Mouse (Mus musculus) lung, postnatal 0 days (tissue): ENCODE measurements around the gene Hydin. TPM values are rescaled to one million over a fixed set of nuclear protein-coding genes. Genes with fewer than 3 reads are reported as not detected.

Source experiments
- ATAC-seq: fragments of 200-750 bp; cut with Nextera tagmentation; 2 replicates; pipeline ENCODE4 v1.8.0; 2017; ENCODE audit warnings: moderate library complexity
- DNase-seq: peaks from one replicate; pipeline ENCODE4 v3.0.0-alpha.2; 2016; ENCODE audit warnings: low spot score
- H3K27ac ChIP-seq: fragments of 300-500 bp; sonication (generic); 2 replicates; pipeline ENCODE4 v1.5.1; 2014; ENCODE audit warnings: antibody characterized with exemption, mild to moderate bottlenecking, low read length, mixed read lengths
- H3K27me3 ChIP-seq: fragments of 300-500 bp; sonication (generic); replicated peaks from 2 replicates; pipeline ENCODE4 v1.6.1; 2014; ENCODE audit warnings: low read length, mixed read lengths; ENCODE audit not compliant: insufficient read depth
- H3K36me3 ChIP-seq: fragments of 300-500 bp; sonication (generic); 2 replicates; pipeline ENCODE4 v1.6.1; 2014; ENCODE audit warnings: low read length, mixed read lengths; ENCODE audit not compliant: insufficient read depth
- H3K4me1 ChIP-seq: fragments of 300-500 bp; sonication (generic); 2 replicates; pipeline ENCODE4 v1.6.1; 2014; ENCODE audit warnings: antibody characterized with exemption, low read depth, low read length, mixed read lengths; ENCODE audit not compliant: insufficient read depth
- H3K4me2 ChIP-seq: fragments of 300-500 bp; sonication (generic); replicated peaks from 2 replicates; pipeline ENCODE4 v1.6.1; 2014; ENCODE audit warnings: low read depth, mild to moderate bottlenecking, low read length, moderate library complexity, mixed read lengths
- H3K4me3 ChIP-seq: fragments of 300-500 bp; sonication (generic); 2 replicates; pipeline ENCODE4 v1.5.1; 2014; ENCODE audit warnings: low read depth, low read length
- H3K9ac ChIP-seq: fragments of 300-500 bp; sonication (generic); replicated peaks from 2 replicates; pipeline ENCODE4 v1.6.1; 2014; ENCODE audit warnings: low read depth, mild to moderate bottlenecking
- H3K9me3 ChIP-seq: fragments of 300-500 bp; sonication (generic); 2 replicates; pipeline ENCODE4 v1.6.1; 2016; ENCODE audit warnings: low read length, mixed read lengths
- CTCF ChIP-seq: IDR thresholded peaks from 2 replicates; pipeline ENCODE4 v1.5.1; 2016; ENCODE audit warnings: antibody characterized with exemption, mild to moderate bottlenecking
- EP300 ChIP-seq: IDR thresholded peaks from 2 replicates; pipeline ENCODE4 v1.6.1; 2016; ENCODE audit warnings: antibody characterized with exemption, mild to moderate bottlenecking, control low read depth
- WGBS: fragments of 180-500 bp; shearing (Covaris S2); extraction: QIAGEN DNeasy Blood & Tissue Kit; methylation state at CpG from one replicate; pipeline ENCODE4 v1.1.7; 2014; 5-methylcytosine and 5-hydroxymethylcytosine counted together
- polyA plus RNA-seq: library from polyadenylated mRNA; unstranded; fragments of >200 nt; fragmentation: Nextera tagmentation; extraction: Ambion mirVana; gene quantifications from 2 replicates; pipeline ENCODE4 v1.2.1, GENCODE M21; 2015

Hydin gene
- polyA plus RNA-seq, 1 experiment from 2014 or later = 0.97 TPM

DNA sequence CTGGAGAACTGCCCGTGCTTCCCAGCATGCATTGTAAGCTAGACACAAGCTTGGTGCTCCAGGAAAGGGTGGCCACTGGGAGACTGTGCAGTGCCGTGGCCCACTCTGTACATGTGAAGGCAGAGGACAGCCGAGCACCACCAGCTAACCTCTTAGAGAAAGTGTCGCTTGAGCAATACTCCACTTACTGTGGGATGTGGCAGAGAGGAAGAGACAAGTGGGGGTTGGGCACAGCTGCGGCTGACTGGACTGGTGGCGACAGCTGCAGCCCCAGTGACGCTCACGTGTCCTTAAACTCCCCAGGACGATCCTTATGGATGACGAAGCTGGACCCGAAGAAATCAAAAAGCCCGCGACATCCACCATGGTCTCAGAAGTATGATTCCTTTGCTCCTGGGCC is 219.2 kb downstream of the Hydin start:
- no peak for TF ChIP-seq EP300
- no peak for TF ChIP-seq CTCF
- no peak overlapping the region for H3K4me2 ChIP-seq
- H3K27me3 ChIP-seq = no peaks in the 10 kb centered on the region
- ATAC-seq (peak; percentile 38), DNase-seq (peak; percentile 23)
- 61% methylated on average over 13 of the region's 13 CpGs for WGBS
- no peaks in the 10 kb centered on the region for H3K4me1 ChIP-seq
- H3K9me3 ChIP-seq = no peaks in the 10 kb centered on the region
- no peak overlapping the region for H3K27ac ChIP-seq
- H3K9ac ChIP-seq = no peak overlapping the region
- no peak overlapping the region for H3K4me3 ChIP-seq
- H3K36me3 ChIP-seq = no peaks in the 10 kb centered on the region

DNA sequence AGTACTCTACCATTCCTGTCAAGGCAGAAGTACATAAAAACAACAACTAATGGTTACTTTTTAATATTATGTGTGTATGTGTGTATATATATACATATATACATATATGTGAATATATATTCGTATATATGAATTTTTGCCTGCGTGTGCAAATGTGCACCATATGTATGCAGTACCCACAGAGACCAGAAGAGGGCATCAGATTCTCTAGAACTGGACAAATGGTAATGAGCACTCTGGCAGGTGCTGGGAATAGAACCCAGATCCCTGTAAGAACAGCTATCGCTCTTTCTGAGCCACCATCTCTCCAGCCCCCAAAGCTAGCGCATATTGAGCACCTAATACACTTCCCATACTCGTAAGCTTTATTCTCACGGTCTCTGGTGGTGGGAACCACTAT is 220.9 kb downstream of the Hydin start:
- whole genome bisulfite sequencing = 91% methylated on average over 6 of the region's 6 CpGs
- no peaks in the 10 kb centered on the region for H3K36me3 ChIP-seq
- no peak overlapping the region for H3K4me3 ChIP-seq
- no peak for ATAC-seq
- H3K9me3 ChIP-seq = no peaks in the 10 kb centered on the region
- H3K4me2 ChIP-seq = no peak overlapping the region
- H3K4me1 ChIP-seq = no peaks in the 10 kb centered on the region
- H3K27ac ChIP-seq = no peak overlapping the region
- no peaks in the 10 kb centered on the region for H3K27me3 ChIP-seq
- TF ChIP-seq EP300 = no peak
- TF ChIP-seq CTCF = 0 out of 2 replicates have a peak, but pooled peaks have one; percentile 3
- no peak overlapping the region for H3K9ac ChIP-seq
- DNase-seq = no peak

DNA sequence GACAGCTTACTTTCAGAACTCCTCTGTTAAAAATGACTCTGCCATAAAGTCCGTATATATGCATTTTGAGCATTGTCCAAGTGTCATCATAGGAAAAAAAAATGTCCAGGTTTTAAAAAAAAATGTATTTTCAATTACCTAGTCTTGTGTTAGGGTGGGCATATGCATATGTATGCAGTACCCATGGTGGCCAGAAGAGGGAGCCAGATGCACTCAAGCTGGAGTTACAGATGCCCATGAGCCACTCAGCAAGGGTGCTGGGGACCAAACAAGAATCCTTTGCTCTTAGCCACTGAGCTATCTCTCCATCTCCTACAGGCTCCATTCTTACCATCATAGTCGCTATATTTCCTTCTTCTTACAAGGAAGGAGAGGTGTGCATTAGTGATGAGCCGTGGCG is 222.6 kb downstream of the Hydin start:
- no peak overlapping the region for H3K4me2 ChIP-seq
- TF ChIP-seq EP300 = no peak
- peak; percentile 63 for TF ChIP-seq CTCF
- no peaks in the 10 kb centered on the region for H3K36me3 ChIP-seq
- H3K4me3 ChIP-seq = no peak overlapping the region
- no peak for ATAC-seq
- no peaks in the 10 kb centered on the region for H3K27me3 ChIP-seq
- no peaks in the 10 kb centered on the region for H3K4me1 ChIP-seq
- WGBS = 71% methylated on average over 4 of the region's 4 CpGs
- H3K27ac ChIP-seq = no peak overlapping the region
- no peak for DNase-seq
- H3K9ac ChIP-seq = no peak overlapping the region
- H3K9me3 ChIP-seq = no peaks in the 10 kb centered on the region

GRCm38 (mm10) chr8:110491118-110491517 is 224.3 kb downstream of the Hydin start:
- H3K4me2 ChIP-seq = no peak overlapping the region
- DNase-seq (no peak), ATAC-seq (no peak)
- no peak for TF ChIP-seq CTCF
- 82% methylated on average over 5 of the region's 5 CpGs for WGBS
- no peak overlapping the region for H3K4me3 ChIP-seq
- H3K27ac ChIP-seq = no peak overlapping the region
- no peaks in the 10 kb centered on the region for H3K27me3 ChIP-seq
- no peaks in the 10 kb centered on the region for H3K9me3 ChIP-seq
- H3K4me1 ChIP-seq = no peaks in the 10 kb centered on the region
- H3K9ac ChIP-seq = no peak overlapping the region
- no peaks in the 10 kb centered on the region for H3K36me3 ChIP-seq

GRCm38 (mm10) chr8:110496286-110496685 is 229.5 kb downstream of the Hydin start:
- ATAC-seq = no peak
- Histone ChIP-seq H3K9me3 (no peaks in the 10 kb centered on the region), H3K4me3 (no peak overlapping the region), H3K27ac (no peak overlapping the region), H3K27me3 (no peaks in the 10 kb centered on the region), H3K36me3 (no peaks in the 10 kb centered on the region), H3K9ac (no peak overlapping the region), H3K4me2 (no peak overlapping the region), H3K4me1 (no peaks in the 10 kb centered on the region)
- TF ChIP-seq EP300 (no peak), CTCF (no peak)
- WGBS = 66% methylated on average over 9 of the region's 9 CpGs
- no peak for DNase-seq

DNA sequence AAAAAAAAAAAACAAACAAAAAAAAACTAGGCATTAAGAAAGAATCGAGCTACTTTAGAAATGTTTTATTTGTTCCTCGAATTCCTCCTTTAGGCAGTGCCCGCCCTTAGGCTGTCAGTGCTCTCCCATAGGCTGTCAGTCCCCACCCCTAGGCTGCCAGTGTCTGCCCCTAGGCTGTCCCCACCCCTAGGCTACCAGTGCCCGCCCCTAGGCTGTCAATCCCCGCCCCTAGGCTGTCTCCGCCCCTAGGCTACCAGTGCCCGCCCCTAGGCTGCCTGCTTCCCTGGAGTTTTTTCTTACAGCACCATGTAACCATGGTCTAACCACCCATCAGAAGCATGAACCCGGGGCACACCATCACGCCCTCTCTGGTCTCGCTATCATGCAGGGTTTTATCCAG is 233.5 kb downstream of the Hydin start:
- DNase-seq (peak; percentile 12), ATAC-seq (peak; percentile 68)
- Histone ChIP-seq H3K36me3 (no peaks in the 10 kb centered on the region), H3K4me1 (no peaks in the 10 kb centered on the region), H3K27me3 (no peaks in the 10 kb centered on the region), H3K9ac (no peak overlapping the region), H3K4me2 (no peak overlapping the region), H3K4me3 (no peak overlapping the region), H3K9me3 (no peaks in the 10 kb centered on the region), H3K27ac (no peak overlapping the region)
- no peak for TF ChIP-seq CTCF
- TF ChIP-seq EP300 = no peak
- 12% methylated on average over 10 of the region's 10 CpGs for WGBS

GRCm38 (mm10) chr8:110500661-110501060 is 233.9 kb downstream of the Hydin start:
- ATAC-seq (no peak), DNase-seq (no peak)
- TF ChIP-seq CTCF (no peak), EP300 (no peak)
- H3K4me2 ChIP-seq = no peak overlapping the region
- no peaks in the 10 kb centered on the region for H3K27me3 ChIP-seq
- no peaks in the 10 kb centered on the region for H3K9me3 ChIP-seq
- H3K4me1 ChIP-seq = no peaks in the 10 kb centered on the region
- no peaks in the 10 kb centered on the region for H3K36me3 ChIP-seq
- no peak overlapping the region for H3K9ac ChIP-seq
- H3K4me3 ChIP-seq = no peak overlapping the region
- no peak overlapping the region for H3K27ac ChIP-seq
- 72% methylated on average over 6 of the region's 6 CpGs for WGBS
